Mouse (Mus musculus) limb, embryonic 14.5 days (tissue): Measurements from ENCODE around the gene Bicra. TPM values are rescaled to one million over a fixed set of nuclear protein-coding genes. Genes with fewer than 3 reads are reported as not detected.

Experiments used
- ATAC-seq: fragments of 200-750 bp; cut with Nextera tagmentation; 2 replicates; pipeline ENCODE4 v1.8.0; 2017; ENCODE audit warnings: low read depth, moderate number of reproducible peaks, moderate TSS enrichment; ENCODE audit not compliant: low FRiP score
- DNase-seq: peaks from one replicate; pipeline ENCODE4 v3.0.0-alpha.2; 2015; ENCODE audit warnings: low spot score
- H3K27ac ChIP-seq: fragments of 300-500 bp; sonication (generic); replicated peaks from 2 replicates; pipeline ENCODE4 v1.5.1; 2014; ENCODE audit warnings: low read depth, mild to moderate bottlenecking, low read length, moderate library complexity, mixed read lengths
- H3K27me3 ChIP-seq: fragments of 300-500 bp; sonication (generic); 2 replicates; pipeline ENCODE4 v1.6.1; 2014; ENCODE audit warnings: low read length, mixed read lengths; ENCODE audit not compliant: control insufficient read depth, insufficient read depth
- H3K36me3 ChIP-seq: fragments of 300-500 bp; sonication (generic); 2 replicates; pipeline ENCODE4 v1.6.1; 2014; ENCODE audit warnings: mild to moderate bottlenecking, low read length, moderate library complexity, mixed read lengths; ENCODE audit not compliant: control insufficient read depth, insufficient read depth
- H3K4me1 ChIP-seq: fragments of 300-500 bp; sonication (generic); 2 replicates; pipeline ENCODE4 v1.6.1; 2014; ENCODE audit warnings: antibody characterized with exemption, low read length, mixed read lengths; ENCODE audit not compliant: control insufficient read depth, insufficient read depth
- H3K4me2 ChIP-seq: fragments of 300-500 bp; sonication (generic); replicated peaks from 2 replicates; pipeline ENCODE4 v1.6.1; 2014; ENCODE audit warnings: low read depth, mild to moderate bottlenecking, low read length, moderate library complexity; ENCODE audit not compliant: severe bottlenecking
- H3K4me3 ChIP-seq: fragments of 300-500 bp; sonication (generic); replicated peaks from 2 replicates; pipeline ENCODE4 v1.5.1; 2014; ENCODE audit warnings: low read length
- H3K9ac ChIP-seq: fragments of 300-500 bp; sonication (generic); 2 replicates; pipeline ENCODE4 v1.6.1; 2014; ENCODE audit warnings: mild to moderate bottlenecking, low read depth, low read length, moderate library complexity; ENCODE audit not compliant: severe bottlenecking
- H3K9me3 ChIP-seq: fragments of 300-500 bp; sonication (generic); 2 replicates; pipeline ENCODE4 v1.6.1; 2016; ENCODE audit warnings: low read length; ENCODE audit not compliant: control insufficient read depth
- POLR2A ChIP-seq: fragments of 200-500 bp; IDR thresholded peaks from 2 replicates; pipeline ENCODE4 v1.8.0; 2012; ENCODE audit warnings: inconsistent platforms, mild to moderate bottlenecking, moderate library complexity, borderline replicate concordance; ENCODE audit not compliant: insufficient read depth, insufficient read length; ENCODE audit errors: extremely low read depth
- WGBS: fragments of 180-500 bp; shearing (Covaris S2); extraction: QIAGEN DNeasy Blood & Tissue Kit; methylation state at CpG from one replicate; pipeline ENCODE4 v1.1.7; 2014; 5-methylcytosine and 5-hydroxymethylcytosine counted together
- polyA plus RNA-seq, 2 experiments: library from polyadenylated mRNA; depleted of rRNA in 1 of 2; stranded (reverse) in 1 of 2; unstranded in 1 of 2; fragments of >200 nt; fragmentation: Nextera tagmentation in 1 of 2; extraction: Ambion mirVana in 1 of 2; gene quantifications; 2 replicates each; pipeline versions ENCODE4 v1.2.1 to v1.2.3; 2012 to 2014

Bicra gene
- polyA plus RNA-seq, 2 experiments, result 8.6 to 20.1 TPM

- peaks cover 14% of the 10 kb centered on the region for H3K36me3 ChIP-seq
- no peak overlapping the region for H3K4me2 ChIP-seq
- no peak overlapping the region for H3K9ac ChIP-seq
- ATAC-seq (no peak), DNase-seq (no peak)
- H3K27ac ChIP-seq, result no peak overlapping the region
- WGBS, result 81% methylated on average over 4 of the region's 4 CpGs
- no peak overlapping the region for H3K4me3 ChIP-seq
- no peaks in the 10 kb centered on the region for H3K9me3 ChIP-seq
- no peaks in the 10 kb centered on the region for H3K4me1 ChIP-seq
- TF ChIP-seq POLR2A, result no peak
- H3K27me3 ChIP-seq, result no peaks in the 10 kb centered on the region
Measured at GRCm38 (mm10) chr7:16003032-16003431, 44.7 kb downstream of the Bicra start.

DNA sequence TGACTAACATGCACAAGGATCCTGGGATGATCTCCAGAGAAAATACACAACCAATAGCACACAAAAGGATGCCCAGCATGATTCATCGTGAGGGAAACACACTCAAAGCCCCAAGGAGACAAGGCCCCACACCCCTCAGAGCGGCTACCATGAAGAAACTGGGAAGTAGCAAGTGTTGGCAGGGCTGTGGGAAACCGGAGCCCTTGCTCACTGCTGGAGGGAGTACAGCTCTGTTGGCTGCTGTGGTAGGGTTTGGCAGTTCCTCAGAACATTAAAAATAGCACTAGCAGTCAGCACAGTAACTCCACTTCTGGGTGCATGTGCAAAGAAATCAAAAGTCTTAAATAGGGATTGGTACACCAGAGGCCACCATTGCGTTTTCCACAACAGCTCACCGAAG, 45.5 kb downstream of the Bicra start:
- Histone ChIP-seq H3K9ac (no peak overlapping the region), H3K27ac (no peak overlapping the region), H3K4me2 (no peak overlapping the region), H3K4me1 (no peaks in the 10 kb centered on the region), H3K36me3 (peaks cover 19% of the 10 kb centered on the region), H3K4me3 (no peak overlapping the region), H3K27me3 (no peaks in the 10 kb centered on the region), H3K9me3 (no peaks in the 10 kb centered on the region)
- no peak for TF ChIP-seq POLR2A
- no peak for ATAC-seq
- DNase-seq, result peak; percentile 28
- WGBS, result 94% methylated on average over 5 of the region's 5 CpGs

GRCm38 (mm10) chr7:16001691-16002090, 46.0 kb downstream of the Bicra start:
- H3K9me3 ChIP-seq, result no peaks in the 10 kb centered on the region
- H3K36me3 ChIP-seq, result peaks cover 23% of the 10 kb centered on the region
- 100% methylated on average over 1 of the region's 1 CpGs for WGBS
- no peaks in the 10 kb centered on the region for H3K4me1 ChIP-seq
- H3K9ac ChIP-seq, result no peak overlapping the region
- TF ChIP-seq POLR2A, result no peak
- no peak for ATAC-seq
- no peak overlapping the region for H3K4me2 ChIP-seq
- no peak for DNase-seq
- no peak overlapping the region for H3K27ac ChIP-seq
- H3K4me3 ChIP-seq, result no peak overlapping the region
- H3K27me3 ChIP-seq, result no peaks in the 10 kb centered on the region

- TF ChIP-seq POLR2A, result no peak
- no peaks in the 10 kb centered on the region for H3K9me3 ChIP-seq
- ATAC-seq (no peak), DNase-seq (no peak)
- H3K9ac ChIP-seq, result no peak overlapping the region
- no peaks in the 10 kb centered on the region for H3K4me1 ChIP-seq
- no peak overlapping the region for H3K4me2 ChIP-seq
- H3K4me3 ChIP-seq, result no peak overlapping the region
- H3K27me3 ChIP-seq, result no peaks in the 10 kb centered on the region
- H3K27ac ChIP-seq, result no peak overlapping the region
- WGBS, result 94% methylated on average over 4 of the region's 4 CpGs
- H3K36me3 ChIP-seq, result peaks cover 74% of the 10 kb centered on the region
Measured at GRCm38 (mm10) chr7:15993789-15994188, 53.9 kb downstream of the Bicra start.

DNA sequence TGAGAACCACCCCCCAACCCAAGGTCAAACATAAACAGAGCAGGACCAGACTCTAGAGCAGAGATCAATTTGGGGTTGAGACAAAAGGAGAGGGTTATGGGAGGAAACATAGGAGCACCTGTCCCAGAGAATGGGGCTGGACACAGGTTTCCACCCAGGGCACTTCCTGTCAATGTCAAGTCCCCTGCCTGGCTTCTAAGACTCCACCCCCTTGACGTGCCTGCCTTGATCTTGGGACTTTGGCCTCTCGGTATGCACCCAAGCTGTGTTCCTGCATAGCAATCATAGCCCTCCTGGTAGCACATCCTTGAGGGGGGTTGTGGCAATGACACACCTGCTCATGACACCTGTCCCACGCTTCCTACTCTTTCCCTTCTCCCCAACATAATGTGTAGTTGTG, 54.6 kb downstream of the Bicra start:
- Histone ChIP-seq H3K9me3 (no peaks in the 10 kb centered on the region), H3K27ac (no peak overlapping the region), H3K9ac (no peak overlapping the region), H3K4me2 (no peak overlapping the region), H3K36me3 (peaks cover 80% of the 10 kb centered on the region), H3K4me3 (no peak overlapping the region), H3K4me1 (no peaks in the 10 kb centered on the region), H3K27me3 (no peaks in the 10 kb centered on the region)
- 67% methylated on average over 3 of the region's 3 CpGs for WGBS
- ATAC-seq, result no peak
- no peak for TF ChIP-seq POLR2A
- no peak for DNase-seq

DNA sequence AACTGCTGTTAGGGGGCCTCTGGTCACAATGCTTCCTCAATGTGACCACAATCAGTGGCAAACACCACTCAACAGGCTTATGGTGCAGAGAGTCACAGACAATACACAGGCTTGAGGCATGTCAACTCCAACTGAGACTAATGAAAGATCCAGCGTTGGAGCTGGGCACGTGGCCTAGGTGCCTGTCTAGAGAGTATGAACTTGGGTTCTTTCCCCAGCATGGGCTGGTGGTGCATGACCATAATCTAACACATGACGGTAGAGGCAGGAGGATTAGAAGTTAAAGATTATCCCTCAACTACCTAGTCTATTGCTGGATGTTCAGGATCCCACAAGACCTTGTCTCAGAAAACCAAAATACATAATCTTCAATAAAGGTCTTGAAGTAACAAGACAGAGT, 56.0 kb downstream of the Bicra start:
- ATAC-seq, result no peak
- H3K4me2 ChIP-seq, result no peak overlapping the region
- no peaks in the 10 kb centered on the region for H3K4me1 ChIP-seq
- DNase-seq, result no peak
- no peak overlapping the region for H3K9ac ChIP-seq
- H3K4me3 ChIP-seq, result no peak overlapping the region
- peaks cover 80% of the 10 kb centered on the region for H3K36me3 ChIP-seq
- no peaks in the 10 kb centered on the region for H3K9me3 ChIP-seq
- no peaks in the 10 kb centered on the region for H3K27me3 ChIP-seq
- no peak for TF ChIP-seq POLR2A
- H3K27ac ChIP-seq, result no peak overlapping the region
- 91% methylated on average over 3 of the region's 3 CpGs for WGBS
